Mouse (Mus musculus) stomach, postnatal 0 days (tissue): ENCODE data around the gene Pde2a.

Experiments
- CTCF ChIP-seq: IDR thresholded peaks from 2 replicates; pipeline ENCODE4 v1.5.1; 2016; ENCODE audit warnings: antibody characterized with exemption, low read depth, mild to moderate bottlenecking, moderate library complexity
- EP300 ChIP-seq: optimal IDR thresholded peaks from 2 replicates; pipeline ENCODE3; 2016; ENCODE audit warnings: antibody characterized with exemption

GRCm38 (mm10) chr7:101456789-101457188, 35.3 kb downstream of the Pde2a start:
- no peak for TF ChIP-seq CTCF
- TF ChIP-seq EP300 = no peak
